Mouse (Mus musculus): ENCODE results near the gene Ctsk. TPM values are rescaled to one million over a fixed set of nuclear protein-coding genes. Genes with fewer than 3 reads are reported as not detected.
A peak's percentile ranks its signal among the peaks of the same experiment; 100 is the strongest.

Ctsk gene
- polyA plus RNA-seq (2014; fragmentation: Nextera tagmentation; extraction: Ambion mirVana), result 7.4 and 7.5 TPM in 2 replicates

DNA sequence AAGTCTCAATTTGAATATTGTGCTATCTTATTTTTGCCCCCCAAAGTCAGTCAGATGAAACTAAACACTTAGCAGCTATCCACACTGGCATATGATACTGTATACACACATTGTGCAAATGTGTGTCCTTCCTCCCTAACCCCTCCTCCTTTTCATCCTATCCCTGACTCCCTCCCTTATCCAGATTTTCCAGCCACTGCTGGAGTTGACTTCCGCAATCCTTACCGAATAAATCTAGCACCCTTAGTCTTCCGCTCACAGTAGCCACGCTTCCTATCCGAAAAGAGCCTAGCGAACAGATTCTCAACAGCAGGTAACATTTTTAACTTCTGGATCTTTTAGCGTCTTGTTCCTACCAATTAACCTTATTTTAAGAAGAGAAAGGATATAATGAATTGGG, at the start of gene Ctsk:
Gene Ctsk (plus strand): TSS at position 233 of the 400 bp plus-strand sequence.
- H3K27ac ChIP-seq (ENCODE audit: low read depth, low read length), result no peak within 1 kb of the TSS
- no peaks in the 10 kb centered on the region for H3K4me1 ChIP-seq (ENCODE audit: control insufficient read depth, insufficient read depth, low read length)
- H3K9me3 ChIP-seq (replicated peaks; ENCODE audit: control insufficient read depth, low read length), result no peaks in the 10 kb centered on the region
- DNase-seq (ENCODE audit: low spot score) (no peak), ATAC-seq (no peak)
- WGBS, result 90% methylated on average over 7 of the region's 7 CpGs
- H3K4me3 ChIP-seq (ENCODE audit: low read depth, low read length), result no peak within 1 kb of the TSS
- no peak within 1 kb of the TSS for H3K9ac ChIP-seq (ENCODE audit: low read length)
- no peaks in the 10 kb centered on the region for H3K27me3 ChIP-seq (replicated peaks; ENCODE audit: control insufficient read depth, insufficient read depth, low read length)
- H3K36me3 ChIP-seq (ENCODE audit: control insufficient read depth, insufficient read depth, low read length), result peaks cover 31% of the 10 kb centered on the region
- H3K4me2 ChIP-seq (ENCODE audit: low read length), result no peak within 1 kb of the TSS

DNA sequence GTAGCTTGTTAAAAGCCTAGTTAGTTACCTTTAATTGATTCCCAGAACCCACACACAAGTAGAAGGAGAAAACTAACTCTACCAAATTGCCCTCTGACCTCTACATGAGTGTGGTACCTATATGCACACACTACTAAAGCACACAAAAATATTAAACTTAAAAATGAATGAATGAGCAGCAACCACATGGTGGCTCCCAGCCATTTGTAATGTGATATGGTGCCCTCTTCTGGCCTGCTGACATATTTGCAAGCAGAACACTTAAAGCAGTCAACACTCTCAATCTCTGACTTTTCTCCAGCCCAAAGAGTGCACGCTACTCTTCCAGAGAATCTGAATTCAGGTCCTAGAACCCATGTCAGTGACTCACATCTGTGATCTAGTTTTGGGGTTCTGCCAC, 48.6 kb upstream of the Ctsk start:
- no peak overlapping the region for H3K4me3 ChIP-seq (ENCODE audit: low read depth, low read length)
- no peaks in the 10 kb centered on the region for H3K9me3 ChIP-seq (replicated peaks; ENCODE audit: control insufficient read depth, low read length)
- ATAC-seq (peak; percentile 29; the same call in 1 of the 2 replicates), DNase-seq (ENCODE audit: low spot score) (peak; percentile 70)
- H3K27me3 ChIP-seq (replicated peaks; ENCODE audit: control insufficient read depth, insufficient read depth, low read length), result no peaks in the 10 kb centered on the region
- 68% methylated on average over 1 of the region's 1 CpGs for WGBS
- H3K27ac ChIP-seq (ENCODE audit: low read depth, low read length), result no peak overlapping the region
- H3K36me3 ChIP-seq (ENCODE audit: control insufficient read depth, insufficient read depth, low read length), result peaks cover 40% of the 10 kb centered on the region
- H3K9ac ChIP-seq (ENCODE audit: low read length), result no peak overlapping the region
- H3K4me2 ChIP-seq (ENCODE audit: low read length), result no peak overlapping the region
- H3K4me1 ChIP-seq (ENCODE audit: control insufficient read depth, insufficient read depth, low read length), result no peaks in the 10 kb centered on the region

DNA sequence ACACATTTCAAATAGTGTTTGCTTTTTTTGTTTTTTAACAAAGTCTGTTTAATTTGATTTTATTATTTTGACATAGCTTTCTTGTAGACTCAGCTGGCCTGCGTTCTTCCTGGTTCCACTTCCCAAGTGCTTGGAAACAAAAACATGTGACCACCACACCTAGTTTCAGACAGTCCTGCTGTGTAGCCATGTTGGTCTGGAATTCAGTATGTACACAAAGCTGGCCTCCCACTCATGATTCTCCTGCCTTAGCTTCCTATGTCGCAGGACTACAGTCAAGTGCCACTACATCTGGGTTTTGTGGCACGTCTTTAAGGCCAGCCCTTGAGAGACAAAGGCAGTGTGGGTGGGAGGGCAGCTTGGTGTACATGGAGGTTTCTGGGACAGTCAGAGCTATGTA, 48.1 kb upstream of the Ctsk start:
- Histone ChIP-seq H3K9me3 (replicated peaks; ENCODE audit: control insufficient read depth, low read length) (no peaks in the 10 kb centered on the region), H3K4me2 (ENCODE audit: low read length) (no peak overlapping the region), H3K27me3 (replicated peaks; ENCODE audit: control insufficient read depth, insufficient read depth, low read length) (no peaks in the 10 kb centered on the region), H3K9ac (ENCODE audit: low read length) (no peak overlapping the region), H3K27ac (ENCODE audit: low read depth, low read length) (no peak overlapping the region), H3K4me3 (ENCODE audit: low read depth, low read length) (no peak overlapping the region), H3K36me3 (ENCODE audit: control insufficient read depth, insufficient read depth, low read length) (peaks cover 40% of the 10 kb centered on the region), H3K4me1 (ENCODE audit: control insufficient read depth, insufficient read depth, low read length) (no peaks in the 10 kb centered on the region)
- WGBS, result 88% methylated on average over 3 of the region's 3 CpGs
- no peak for DNase-seq (ENCODE audit: low spot score)
- ATAC-seq, result no peak

DNA sequence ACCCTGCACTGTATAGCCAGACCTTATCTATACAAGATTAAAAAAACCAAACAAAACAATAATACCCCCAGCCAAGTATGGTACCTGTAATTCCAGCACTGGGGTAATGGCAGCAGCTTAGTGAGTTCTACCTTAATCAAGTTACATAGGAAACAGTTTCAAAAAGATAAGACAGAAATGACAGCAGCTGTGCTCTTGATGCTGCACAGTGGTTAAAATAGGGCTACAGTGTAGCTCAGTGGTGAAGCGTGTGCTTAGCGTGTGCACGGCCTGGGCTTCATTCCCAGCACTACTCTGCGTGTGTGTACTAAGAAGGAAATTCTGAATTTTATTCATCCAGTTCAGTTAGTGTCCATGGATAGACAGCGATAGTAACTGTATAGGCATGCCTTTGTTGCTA, 42.7 kb upstream of the Ctsk start:
- Histone ChIP-seq H3K4me3 (ENCODE audit: low read depth, low read length) (no peak overlapping the region), H3K27ac (ENCODE audit: low read depth, low read length) (no peak overlapping the region), H3K36me3 (ENCODE audit: control insufficient read depth, insufficient read depth, low read length) (peaks cover 38% of the 10 kb centered on the region), H3K4me2 (ENCODE audit: low read length) (no peak overlapping the region), H3K27me3 (replicated peaks; ENCODE audit: control insufficient read depth, insufficient read depth, low read length) (no peaks in the 10 kb centered on the region), H3K9ac (ENCODE audit: low read length) (no peak overlapping the region), H3K4me1 (ENCODE audit: control insufficient read depth, insufficient read depth, low read length) (no peaks in the 10 kb centered on the region), H3K9me3 (replicated peaks; ENCODE audit: control insufficient read depth, low read length) (no peaks in the 10 kb centered on the region)
- DNase-seq (ENCODE audit: low spot score) (no peak), ATAC-seq (no peak)
- WGBS, result 96% methylated on average over 5 of the region's 5 CpGs

DNA sequence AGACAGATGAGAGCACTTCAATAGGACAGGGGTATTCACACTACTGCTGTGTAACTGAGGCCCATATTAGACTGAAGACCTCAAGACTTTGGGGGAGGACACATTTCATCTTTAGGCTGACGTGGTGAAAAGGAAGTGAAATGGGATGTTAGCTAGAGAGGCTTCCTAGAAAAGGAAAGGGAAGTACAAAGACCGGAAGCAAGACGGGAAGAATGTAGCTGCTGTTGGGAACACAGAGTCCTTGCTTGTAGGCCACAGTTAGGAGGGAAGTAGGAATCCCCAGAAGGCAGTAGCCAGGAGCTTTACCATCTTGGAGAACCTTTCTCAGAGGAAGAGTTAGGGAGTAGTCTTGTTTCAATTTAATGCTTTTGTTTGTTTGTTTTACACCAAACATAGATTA, 41.3 kb upstream of the Ctsk start:
- H3K9ac ChIP-seq (ENCODE audit: low read length), result no peak overlapping the region
- no peak overlapping the region for H3K27ac ChIP-seq (ENCODE audit: low read depth, low read length)
- H3K9me3 ChIP-seq (replicated peaks; ENCODE audit: control insufficient read depth, low read length), result no peaks in the 10 kb centered on the region
- ATAC-seq, result no peak
- H3K4me1 ChIP-seq (ENCODE audit: control insufficient read depth, insufficient read depth, low read length), result no peaks in the 10 kb centered on the region
- no peak overlapping the region for H3K4me3 ChIP-seq (ENCODE audit: low read depth, low read length)
- WGBS, result 92% methylated on average over 3 of the region's 3 CpGs
- no peaks in the 10 kb centered on the region for H3K27me3 ChIP-seq (replicated peaks; ENCODE audit: control insufficient read depth, insufficient read depth, low read length)
- peaks cover 28% of the 10 kb centered on the region for H3K36me3 ChIP-seq (ENCODE audit: control insufficient read depth, insufficient read depth, low read length)
- H3K4me2 ChIP-seq (ENCODE audit: low read length), result no peak overlapping the region
- DNase-seq (ENCODE audit: low spot score), result no peak

GRCm38 (mm10) chr3:95459381-95459780, 39.7 kb upstream of the Ctsk start:
- H3K4me1 ChIP-seq (ENCODE audit: control insufficient read depth, insufficient read depth, low read length), result no peaks in the 10 kb centered on the region
- DNase-seq (ENCODE audit: low spot score) (no peak), ATAC-seq (no peak)
- no peaks in the 10 kb centered on the region for H3K27me3 ChIP-seq (replicated peaks; ENCODE audit: control insufficient read depth, insufficient read depth, low read length)
- WGBS, result 83% methylated on average over 1 of the region's 1 CpGs
- no peak overlapping the region for H3K4me2 ChIP-seq (ENCODE audit: low read length)
- H3K36me3 ChIP-seq (ENCODE audit: control insufficient read depth, insufficient read depth, low read length), result peaks cover 17% of the 10 kb centered on the region
- H3K27ac ChIP-seq (ENCODE audit: low read depth, low read length), result no peak overlapping the region
- H3K9ac ChIP-seq (ENCODE audit: low read length), result no peak overlapping the region
- H3K4me3 ChIP-seq (ENCODE audit: low read depth, low read length), result no peak overlapping the region
- no peaks in the 10 kb centered on the region for H3K9me3 ChIP-seq (replicated peaks; ENCODE audit: control insufficient read depth, low read length)

DNA sequence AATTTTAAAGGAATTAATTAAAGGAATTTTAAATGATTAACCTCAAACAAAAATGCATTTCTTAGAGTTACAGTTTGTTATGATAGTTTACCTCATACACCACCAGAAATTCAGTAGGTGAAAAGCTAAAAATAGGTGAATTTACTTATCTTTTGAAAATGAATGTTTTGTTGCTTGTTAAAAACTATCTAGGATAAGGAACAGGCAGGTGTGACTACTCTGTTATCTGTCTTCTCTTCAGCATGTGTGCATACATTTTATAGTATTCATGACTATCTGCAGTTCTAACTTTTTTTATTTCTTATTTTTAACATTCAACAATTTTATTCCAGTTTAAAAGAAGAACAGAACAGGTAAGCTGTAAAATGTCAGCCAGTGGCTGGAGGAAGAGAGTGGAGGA, 35.2 kb upstream of the Ctsk start:
- Histone ChIP-seq H3K4me3 (ENCODE audit: low read depth, low read length) (no peak overlapping the region), H3K9ac (ENCODE audit: low read length) (no peak overlapping the region), H3K27me3 (replicated peaks; ENCODE audit: control insufficient read depth, insufficient read depth, low read length) (no peaks in the 10 kb centered on the region), H3K9me3 (replicated peaks; ENCODE audit: control insufficient read depth, low read length) (no peaks in the 10 kb centered on the region), H3K27ac (ENCODE audit: low read depth, low read length) (no peak overlapping the region), H3K36me3 (ENCODE audit: control insufficient read depth, insufficient read depth, low read length) (peaks cover 21% of the 10 kb centered on the region; the same call in 1 of the 2 replicates), H3K4me2 (ENCODE audit: low read length) (no peak overlapping the region), H3K4me1 (ENCODE audit: control insufficient read depth, insufficient read depth, low read length) (no peaks in the 10 kb centered on the region)
- DNase-seq (ENCODE audit: low spot score) (no peak), ATAC-seq (no peak)

- peaks cover 73% of the 10 kb centered on the region for H3K36me3 ChIP-seq (ENCODE audit: control insufficient read depth, insufficient read depth, low read length)
- H3K9ac ChIP-seq (ENCODE audit: low read length), result no peak overlapping the region
- no peak for ATAC-seq
- 96% methylated on average over 1 of the region's 1 CpGs for WGBS
- no peaks in the 10 kb centered on the region for H3K27me3 ChIP-seq (replicated peaks; ENCODE audit: control insufficient read depth, insufficient read depth, low read length)
- no peak for DNase-seq (ENCODE audit: low spot score)
- no peaks in the 10 kb centered on the region for H3K4me1 ChIP-seq (ENCODE audit: control insufficient read depth, insufficient read depth, low read length)
- no peak overlapping the region for H3K4me2 ChIP-seq (ENCODE audit: low read length)
- no peak overlapping the region for H3K27ac ChIP-seq (ENCODE audit: low read depth, low read length)
- H3K4me3 ChIP-seq (ENCODE audit: low read depth, low read length), result no peak overlapping the region
- H3K9me3 ChIP-seq (replicated peaks; ENCODE audit: control insufficient read depth, low read length), result no peaks in the 10 kb centered on the region
Observed at GRCm38 (mm10) chr3:95478966-95479365, 20.1 kb upstream of the Ctsk start.

DNA sequence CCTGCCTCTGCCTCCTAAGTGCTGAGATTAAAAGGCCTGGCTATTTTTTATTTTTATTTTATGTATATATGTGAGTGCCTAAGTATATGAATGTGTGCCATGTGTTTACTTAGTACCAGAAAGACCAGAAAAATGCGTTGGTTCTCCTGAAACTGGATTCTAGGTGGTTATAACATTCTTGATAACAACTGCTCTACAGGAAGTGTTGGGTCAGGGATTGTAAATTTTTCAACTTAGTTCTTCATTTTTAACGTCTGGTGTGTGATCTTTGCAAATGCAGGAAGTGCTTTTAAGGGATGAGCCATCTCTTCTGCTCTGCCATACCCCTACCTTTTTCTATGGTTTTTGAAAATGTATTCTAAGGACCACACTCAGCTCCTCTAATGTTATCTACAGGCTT, 12.6 kb upstream of the Ctsk start:
- Histone ChIP-seq H3K4me3 (ENCODE audit: low read depth, low read length) (no peak overlapping the region), H3K9me3 (replicated peaks; ENCODE audit: control insufficient read depth, low read length) (no peaks in the 10 kb centered on the region), H3K27ac (ENCODE audit: low read depth, low read length) (no peak overlapping the region), H3K4me1 (ENCODE audit: control insufficient read depth, insufficient read depth, low read length) (no peaks in the 10 kb centered on the region), H3K9ac (ENCODE audit: low read length) (no peak overlapping the region), H3K4me2 (ENCODE audit: low read length) (no peak overlapping the region), H3K27me3 (replicated peaks; ENCODE audit: control insufficient read depth, insufficient read depth, low read length) (no peaks in the 10 kb centered on the region), H3K36me3 (ENCODE audit: control insufficient read depth, insufficient read depth, low read length) (peaks cover 75% of the 10 kb centered on the region)
- DNase-seq (ENCODE audit: low spot score) (no peak), ATAC-seq (no peak)
- WGBS, result 92% methylated on average over 2 of the region's 2 CpGs
